Comparison of ENCODE assay signal across 13 mouse cellular contexts in the genomic region with DNA sequence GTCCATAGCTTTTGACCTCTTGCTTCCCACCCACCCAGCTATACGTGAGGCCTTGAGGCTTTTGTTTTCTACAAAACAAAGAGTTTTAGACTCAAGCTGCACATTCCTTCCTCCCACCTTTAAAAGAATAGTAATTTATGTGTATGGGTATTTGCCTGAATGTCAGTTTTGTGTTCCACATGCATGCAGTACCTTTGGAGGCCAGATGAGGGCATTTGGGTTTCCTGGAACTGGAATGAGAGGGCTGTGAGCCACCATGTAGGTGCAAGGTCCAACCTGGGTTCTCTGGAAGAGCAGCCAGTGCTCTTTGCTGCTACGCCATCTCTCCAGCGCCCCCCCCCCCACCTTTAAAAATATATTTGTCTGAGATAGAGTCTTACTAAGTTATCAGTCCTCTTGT. TPM values are rescaled to one million over a fixed set of nuclear protein-coding genes. Genes with fewer than 3 reads are reported as not detected.
A peak's percentile ranks its signal among the peaks of the same experiment; 100 is the strongest.
DNase-seq lines count a peak whose midpoint lies in the region; TF ChIP-seq lines count a peak whose summit lies in the region.
"Had no signal": no experiment of that assay in that cellular context is flagged by ENCODE, and none has a peak within 500 bp of the region (broad histone marks: within the 10 kb centered on the region; RNA-seq: fewer than 3 reads in every experiment).

No protein-coding gene starts in this region.

- no peaks in the 10 kb centered on the region for H3K9me3 ChIP-seq in MEL (replicated peaks; ENCODE audit: insufficient read depth, low read length)
- H3K9me3 ChIP-seq: embryonic facial prominence, embryonic 12.5 days; hindbrain, embryonic 15.5 days; liver, embryonic 13.5 days had no signal

- H3K4me3 ChIP-seq in layer of hippocampus, adult 2 months, result no peak overlapping the region
- no peak overlapping the region for H3K4me3 ChIP-seq in MEL (ENCODE audit: control insufficient read depth in 1 of 2, insufficient read depth in 1 of 2, low read depth in 2 of 2, low read length in 2 of 2)
- H3K4me3 ChIP-seq: embryonic facial prominence, embryonic 12.5 days; hindbrain, embryonic 15.5 days; liver, embryonic 13.5 days had no signal

- peak; percentile 28 for TF ChIP-seq RAD21 in MEL (IDR thresholded peaks at IDR 0.05; ENCODE audit: low read depth, low read length)

- peak; percentile 66 for TF ChIP-seq CTCF in layer of hippocampus, adult 2 months (conservative IDR thresholded peaks at IDR 0.05)
- peak; percentile 36 to 57 (median 54) for TF ChIP-seq CTCF in MEL (IDR thresholded peaks at IDR 0.05 in 2 of 3, conservative IDR thresholded peaks at IDR 0.05 in 1 of 3; ENCODE audit: control insufficient read depth in 1 of 3, insufficient read depth in 1 of 3, low read depth in 2 of 3, low read length in 3 of 3, poor library complexity in 1 of 3, severe bottlenecking in 1 of 3)

- H3K27me3 ChIP-seq in MEL (ENCODE audit: control insufficient read depth in 1 of 2, insufficient read depth in 2 of 2, low read length in 2 of 2), result no peaks in the 10 kb centered on the region
- H3K27me3 ChIP-seq: embryonic facial prominence, embryonic 12.5 days; hindbrain, embryonic 15.5 days; liver, embryonic 13.5 days had no signal

- intact Hi-C loops in heart, postnatal 14 days (cut with DNase I), result no loop called here

- H3K27ac ChIP-seq in layer of hippocampus, adult 2 months, result no peak overlapping the region
- no peak overlapping the region for H3K27ac ChIP-seq in MEL (ENCODE audit: control insufficient read depth, low read depth, low read length)
- H3K27ac ChIP-seq: embryonic facial prominence, embryonic 12.5 days; hindbrain, embryonic 15.5 days; liver, embryonic 13.5 days had no signal

- no peaks in the 10 kb centered on the region for H3K79me2 ChIP-seq in MEL (ENCODE audit: control insufficient read depth, insufficient read depth, low read length, poor library complexity)

- H3K9ac ChIP-seq in MEL (ENCODE audit: control insufficient read depth, low read depth, low read length, poor library complexity, severe bottlenecking), result no peak overlapping the region
- H3K9ac ChIP-seq: embryonic facial prominence, embryonic 12.5 days; hindbrain, embryonic 15.5 days; liver, embryonic 13.5 days had no signal

- peaks cover 0 to 2% of the 10 kb centered on the region in 2 experiments; a peak in 1 of 4 replicates for H3K36me3 ChIP-seq in MEL (ENCODE audit: control insufficient read depth in 1 of 2, insufficient read depth in 2 of 2, low read length in 2 of 2)

- no peak for TF ChIP-seq EP300 in MEL (IDR thresholded peaks at IDR 0.05; ENCODE audit: low read depth in 1 of 2, low read length in 2 of 2)

- no peak for TF ChIP-seq POLR2A in MEL (IDR thresholded peaks at IDR 0.05; ENCODE audit: control insufficient read depth in 1 of 2, insufficient read depth in 1 of 2, low read depth in 1 of 2, low read length in 2 of 2, poor library complexity in 1 of 2)

- peak; percentile 34 for DNase-seq in adrenal gland, postnatal 14 days
- no peak for DNase-seq in adrenal gland, postnatal 36 days
- no peak for DNase-seq in layer of hippocampus, adult 2 months (ENCODE audit: low spot score in 2 of 2)
- DNase-seq in layer of hippocampus, adult 11-12 months (ENCODE audit: low spot score), result no peak
- peak; percentile 49 for DNase-seq in MEL (ENCODE audit: low read depth, low spot score)
- peak; percentile 20 for DNase-seq in mesoderm, embryonic 11.5 days (ENCODE audit: low read depth, low spot score)
- no peak for DNase-seq in gastrocnemius, postnatal 10 days
- no peak for DNase-seq in heart, postnatal 14 days
- DNase-seq: gastrocnemius, postnatal 25 days; liver, embryonic 13.5 days had no signal

- H3K4me1 ChIP-seq in MEL (ENCODE audit: control insufficient read depth in 1 of 2, insufficient read depth in 2 of 2, low read length in 2 of 2), result no peaks in the 10 kb centered on the region
- H3K4me1 ChIP-seq: liver, embryonic 13.5 days had no signal

TF ChIP-seq in MEL, 35 proteins besides CTCF, POLR2A, EP300 and RAD21:
- TF ChIP-seq SMC3 (IDR thresholded peaks at IDR 0.05; ENCODE audit: low read depth, low read length) (peak; percentile 61), KAT2A (conservative IDR thresholded peaks at IDR 0.05; ENCODE audit: low read depth, low read length) (no peak)
TF ChIP-seq in MEL: peak in this region for 1.

RNA-seq across cellular contexts. Expression of gene Tdp1, which starts 36.7 kb away (rescaled TPM):
- total RNA-seq in adrenal gland, postnatal 14 days (2021), result 12.8 and 16.5 TPM in 2 replicates
- total RNA-seq in adrenal gland, postnatal 36 days (2021), result 10 to 100 TPM; 13.4 to 16.0 TPM
- total RNA-seq in layer of hippocampus, adult 2 months (2021), result 10 to 100 TPM; 24.2 to 30.9 TPM
- total RNA-seq in MEL (2012; rRNA removed), result 33.2 and 39.1 TPM in 2 replicates
- 100 to 1,000 TPM in 1 of 2 experiments, 10 to 100 TPM in 1; 94.3 to 142 TPM for polyA plus RNA-seq in MEL (2012; ENCODE audit: insufficient read depth in 1 of 2, insufficient read length in 2 of 2, low read depth in 1 of 2, low replicate concordance in 2 of 2, missing spikeins in 1 of 2)
- total RNA-seq in gastrocnemius, postnatal 10 days (2021), result 10 to 100 TPM in 1 of 2 experiments, 1 to 10 TPM in 1; 7.8 to 11.9 TPM
- total RNA-seq in heart, postnatal 14 days (2021), result 10 to 100 TPM in 1 of 2 experiments, 1 to 10 TPM in 1; 9.7 to 11.8 TPM

RNA-seq across cellular contexts. Expression of gene Efcab11, which starts 36.8 kb away (rescaled TPM):
- 0.96 and 1.1 TPM in 2 replicates for total RNA-seq in adrenal gland, postnatal 14 days (2021)
- total RNA-seq in adrenal gland, postnatal 36 days (2021), result under 1 TPM; 0.36 to 0.56 TPM
- under 1 TPM; 0.34 to 0.84 TPM for total RNA-seq in layer of hippocampus, adult 2 months (2021)
- total RNA-seq in MEL (2012; rRNA removed), result 2.5 and 3.6 TPM in 2 replicates
- 1 to 10 TPM in 1 of 2 experiments, not detected in 1; 3.5 TPM for polyA plus RNA-seq in MEL (2012; ENCODE audit: insufficient read depth in 1 of 2, insufficient read length in 2 of 2, low read depth in 1 of 2, low replicate concordance in 2 of 2, missing spikeins in 1 of 2)
- total RNA-seq in gastrocnemius, postnatal 10 days (2021), result 1 to 10 TPM in 1 of 2 experiments, under 1 TPM in 1; 0.84 to 1.7 TPM
- total RNA-seq in heart, postnatal 14 days (2021), result under 1 TPM; 0.62 to 0.90 TPM
- total RNA-seq: gastrocnemius, postnatal 25 days had no signal

RNA-seq across cellular contexts. Expression of gene Kcnk13, which starts 43.3 kb away (rescaled TPM):
- 1.0 TPM in 2 replicates for total RNA-seq in adrenal gland, postnatal 14 days (2021)
- 1 to 10 TPM in 1 of 2 experiments, under 1 TPM in 1; 0.46 to 1.3 TPM for total RNA-seq in adrenal gland, postnatal 36 days (2021)
- total RNA-seq in layer of hippocampus, adult 2 months (2021), result 1 to 10 TPM; 6.2 to 6.9 TPM
- not detected in 2 replicates for total RNA-seq in MEL (2012; rRNA removed)
- not detected for polyA plus RNA-seq in MEL (2012; ENCODE audit: insufficient read depth in 1 of 2, insufficient read length in 2 of 2, low read depth in 1 of 2, low replicate concordance in 2 of 2, missing spikeins in 1 of 2)
- total RNA-seq in gastrocnemius, postnatal 10 days (2021), result 1 to 10 TPM; 2.0 to 2.5 TPM
- under 1 TPM; 0.50 to 0.63 TPM for total RNA-seq in heart, postnatal 14 days (2021)
- polyA plus RNA-seq: C2C12 had no signal

Comparison
In these comparisons a context has a peak if more than half of its experiments do, and no peak if none do; other contexts are left out.
1. DNase-seq: peak in adrenal gland, postnatal 14 days (single experiment), MEL (single experiment) and mesoderm, embryonic 11.5 days (single experiment); none in adrenal gland, postnatal 36 days (0 of 2), layer of hippocampus, adult 2 months (0 of 2), layer of hippocampus, adult 11-12 months (single experiment), gastrocnemius, postnatal 10 days (single experiment) and heart, postnatal 14 days (0 of 2).